Mouse (Mus musculus) midbrain, embryonic 11.5 days (tissue): Measurements from ENCODE around the gene Pign. TPM values are rescaled to one million over a fixed set of nuclear protein-coding genes. Genes with fewer than 3 reads are reported as not detected.
A peak's percentile ranks its signal among the peaks of the same experiment; 100 is the strongest.

Experiments
- ATAC-seq: fragments of 200-750 bp; cut with Nextera tagmentation; 2 replicates; pipeline ENCODE4 v1.8.0; 2017; ENCODE audit warnings: moderate TSS enrichment, moderate library complexity; ENCODE audit not compliant: low FRiP score
- DNase-seq: peaks from one replicate; pipeline ENCODE4 v3.0.0; 2015; ENCODE audit warnings: low spot score; ENCODE audit errors: missing footprints
- H3K27ac ChIP-seq: fragments of 300-500 bp; sonication (generic); 2 replicates; pipeline ENCODE4 v1.5.1; 2014; ENCODE audit warnings: low read depth, low read length
- H3K27me3 ChIP-seq: fragments of 300-500 bp; sonication (generic); 2 replicates; pipeline ENCODE4 v1.6.1; 2014; ENCODE audit warnings: mild to moderate bottlenecking, low read length, moderate library complexity, mixed read lengths; ENCODE audit not compliant: control insufficient read depth, insufficient read depth
- H3K36me3 ChIP-seq: fragments of 300-500 bp; sonication (generic); 2 replicates; pipeline ENCODE4 v1.6.1; 2014; ENCODE audit warnings: mild to moderate bottlenecking, low read length, moderate library complexity, mixed read lengths; ENCODE audit not compliant: control insufficient read depth, insufficient read depth
- H3K4me1 ChIP-seq: fragments of 300-500 bp; sonication (generic); 2 replicates; pipeline ENCODE4 v1.6.1; 2014; ENCODE audit warnings: low read length; ENCODE audit not compliant: control insufficient read depth, insufficient read depth
- H3K4me2 ChIP-seq: fragments of 300-500 bp; sonication (generic); 2 replicates; pipeline ENCODE4 v1.6.1; 2014; ENCODE audit warnings: mild to moderate bottlenecking, moderate library complexity
- H3K4me3 ChIP-seq: fragments of 300-500 bp; sonication (generic); 2 replicates; pipeline ENCODE4 v1.5.1; 2014; ENCODE audit warnings: low read depth, low read length
- H3K9ac ChIP-seq: fragments of 300-500 bp; sonication (generic); 2 replicates; pipeline ENCODE4 v1.6.1; 2014; ENCODE audit warnings: low read length
- H3K9me3 ChIP-seq: fragments of 300-500 bp; sonication (generic); 2 replicates; pipeline ENCODE4 v1.6.1; 2016; ENCODE audit warnings: low read length; ENCODE audit not compliant: control insufficient read depth
- WGBS: fragments of 180-500 bp; shearing (Covaris S2); extraction: QIAGEN DNeasy Blood & Tissue Kit; methylation state at CpG from one replicate; pipeline ENCODE4 v1.1.7; 2014; 5-methylcytosine and 5-hydroxymethylcytosine counted together
- polyA plus RNA-seq: library from polyadenylated mRNA; unstranded; fragments of >200 nt; fragmentation: Nextera tagmentation; extraction: Ambion mirVana; gene quantifications from 2 replicates; pipeline ENCODE4 v1.2.1, GENCODE M21; 2014

Gene Pign
- 13.2 and 14.3 TPM in 2 replicates for polyA plus RNA-seq

GRCm38 (mm10) chr1:105663171-105663961 is at the start of gene Pign, which contains the start of gene Relch:
TSS of gene Pign (minus strand) at chr1:105663677.
TSS of gene Relch (plus strand) at chr1:105663861.
- Histone ChIP-seq H3K4me1 (peaks cover 8% of the 10 kb centered on the region), H3K27me3 (no peaks in the 10 kb centered on the region), H3K4me2 (peak within 1 kb of the TSS; percentile 86), H3K27ac (peak within 1 kb of the TSS; percentile 48), H3K4me3 (peak within 1 kb of the TSS; percentile 96), H3K9ac (peak within 1 kb of the TSS; percentile 85), H3K9me3 (no peaks in the 10 kb centered on the region), H3K36me3 (no peaks in the 10 kb centered on the region)
- under 1% methylated on average over 41 of the region's 41 CpGs for WGBS
- ATAC-seq = peak; percentile 99
- DNase-seq = peak; percentile 100

GRCm38 (mm10) chr1:105712822-105713221 is 49.3 kb upstream of the Pign start:
- H3K4me2 ChIP-seq = no peak overlapping the region
- DNase-seq (no peak), ATAC-seq (no peak)
- no peak overlapping the region for H3K4me3 ChIP-seq
- H3K27ac ChIP-seq = no peak overlapping the region
- H3K4me1 ChIP-seq = no peaks in the 10 kb centered on the region
- no peaks in the 10 kb centered on the region for H3K27me3 ChIP-seq
- 95% methylated on average over 2 of the region's 2 CpGs for WGBS
- no peaks in the 10 kb centered on the region for H3K36me3 ChIP-seq
- no peak overlapping the region for H3K9ac ChIP-seq
- H3K9me3 ChIP-seq = no peaks in the 10 kb centered on the region

GRCm38 (mm10) chr1:105711227-105711626 is 47.8 kb upstream of the Pign start:
- H3K27ac ChIP-seq = no peak overlapping the region
- WGBS = 61% methylated on average over 1 of the region's 1 CpGs
- no peaks in the 10 kb centered on the region for H3K9me3 ChIP-seq
- no peaks in the 10 kb centered on the region for H3K4me1 ChIP-seq
- no peaks in the 10 kb centered on the region for H3K36me3 ChIP-seq
- no peak overlapping the region for H3K9ac ChIP-seq
- DNase-seq (no peak), ATAC-seq (no peak)
- no peak overlapping the region for H3K4me2 ChIP-seq
- no peak overlapping the region for H3K4me3 ChIP-seq
- H3K27me3 ChIP-seq = no peaks in the 10 kb centered on the region

- Histone ChIP-seq H3K9ac (no peak overlapping the region), H3K27me3 (no peaks in the 10 kb centered on the region), H3K4me2 (no peak overlapping the region), H3K4me1 (no peaks in the 10 kb centered on the region), H3K4me3 (no peak overlapping the region), H3K36me3 (0 out of 2 replicates have a peak, but pooled peaks cover 2% of the 10 kb centered on the region), H3K27ac (no peak overlapping the region), H3K9me3 (no peaks in the 10 kb centered on the region)
- ATAC-seq (no peak), DNase-seq (no peak)
- 90% methylated on average over 2 of the region's 2 CpGs for WGBS
Measured at GRCm38 (mm10) chr1:105709415-105709814, 45.9 kb upstream of the Pign start.

GRCm38 (mm10) chr1:105700984-105701530 is 37.6 kb upstream of the Pign start:
- Histone ChIP-seq H3K4me3 (no peak overlapping the region), H3K4me1 (no peaks in the 10 kb centered on the region), H3K9me3 (no peaks in the 10 kb centered on the region), H3K27ac (no peak overlapping the region), H3K4me2 (no peak overlapping the region), H3K27me3 (no peaks in the 10 kb centered on the region), H3K36me3 (0 out of 2 replicates have a peak, but pooled peaks cover 2% of the 10 kb centered on the region), H3K9ac (no peak overlapping the region)
- ATAC-seq (no peak), DNase-seq (no peak)
- 90% methylated on average over 4 of the region's 4 CpGs for WGBS

GRCm38 (mm10) chr1:105695581-105695980 is 32.1 kb upstream of the Pign start:
- WGBS = 88% methylated on average over 2 of the region's 2 CpGs
- Histone ChIP-seq H3K4me2 (no peak overlapping the region), H3K36me3 (no peaks in the 10 kb centered on the region), H3K9me3 (no peaks in the 10 kb centered on the region), H3K4me1 (no peaks in the 10 kb centered on the region), H3K27ac (no peak overlapping the region), H3K4me3 (no peak overlapping the region), H3K9ac (no peak overlapping the region), H3K27me3 (no peaks in the 10 kb centered on the region)
- no peak for DNase-seq
- ATAC-seq = no peak

- Histone ChIP-seq H3K9me3 (no peaks in the 10 kb centered on the region), H3K36me3 (no peaks in the 10 kb centered on the region), H3K4me3 (no peak overlapping the region), H3K27ac (no peak overlapping the region), H3K27me3 (no peaks in the 10 kb centered on the region), H3K4me1 (no peaks in the 10 kb centered on the region), H3K9ac (no peak overlapping the region), H3K4me2 (no peak overlapping the region)
- DNase-seq = no peak
- no peak for ATAC-seq
- WGBS = 80% methylated on average over 3 of the region's 3 CpGs
Measured at GRCm38 (mm10) chr1:105685501-105685900, 22.0 kb upstream of the Pign start.

GRCm38 (mm10) chr1:105680587-105680986 is 17.1 kb upstream of the Pign start:
- H3K4me1 ChIP-seq = no peaks in the 10 kb centered on the region
- H3K36me3 ChIP-seq = no peaks in the 10 kb centered on the region
- H3K9ac ChIP-seq = no peak overlapping the region
- H3K27ac ChIP-seq = no peak overlapping the region
- no peaks in the 10 kb centered on the region for H3K9me3 ChIP-seq
- no peak for ATAC-seq
- H3K4me2 ChIP-seq = no peak overlapping the region
- WGBS = 86% methylated on average over 1 of the region's 1 CpGs
- H3K27me3 ChIP-seq = no peaks in the 10 kb centered on the region
- no peak overlapping the region for H3K4me3 ChIP-seq
- DNase-seq = no peak

GRCm38 (mm10) chr1:105674763-105675162 is 11.3 kb upstream of the Pign start:
- no peaks in the 10 kb centered on the region for H3K36me3 ChIP-seq
- H3K4me3 ChIP-seq = no peak overlapping the region
- H3K27me3 ChIP-seq = no peaks in the 10 kb centered on the region
- H3K27ac ChIP-seq = no peak overlapping the region
- no peak overlapping the region for H3K4me2 ChIP-seq
- ATAC-seq = no peak
- no peak for DNase-seq
- WGBS = 95% methylated on average over 2 of the region's 2 CpGs
- H3K9ac ChIP-seq = no peak overlapping the region
- H3K4me1 ChIP-seq = no peaks in the 10 kb centered on the region
- H3K9me3 ChIP-seq = no peaks in the 10 kb centered on the region
